Mouse (Mus musculus) embryonic facial prominence, embryonic 10.5 days (tissue): ENCODE results near the gene Cnot3. TPM values are rescaled to one million over a fixed set of nuclear protein-coding genes. Genes with fewer than 3 reads are reported as not detected.
"Not testable (repeated sequence)": the region's sequence is repeated elsewhere in the genome, so short reads cannot be mapped to it uniquely, and the experiment has no call there.

Experiments
- DNase-seq: peaks from one replicate; pipeline ENCODE4 v3.0.0-alpha.2; 2017; ENCODE audit warnings: low spot score
- H3K27ac ChIP-seq: fragments of 300-500 bp; sonication (generic); replicated peaks from 2 replicates; pipeline ENCODE4 v1.5.1; 2016; ENCODE audit warnings: mild to moderate bottlenecking
- H3K27me3 ChIP-seq: fragments of 300-500 bp; sonication (generic); replicated peaks from 2 replicates; pipeline ENCODE4 v1.6.1; 2016; ENCODE audit warnings: low read depth, mild to moderate bottlenecking; ENCODE audit not compliant: poor library complexity, severe bottlenecking
- H3K36me3 ChIP-seq: fragments of 300-500 bp; sonication (generic); replicated peaks from 2 replicates; pipeline ENCODE4 v1.6.1; 2016; ENCODE audit warnings: mild to moderate bottlenecking, moderate library complexity
- H3K4me1 ChIP-seq: fragments of 300-500 bp; sonication (generic); 2 replicates; pipeline ENCODE4 v1.6.1; 2016
- H3K4me3 ChIP-seq: fragments of 300-500 bp; sonication (generic); 2 replicates; pipeline ENCODE4 v1.5.1; 2016; ENCODE audit warnings: mild to moderate bottlenecking, moderate library complexity
- H3K9me3 ChIP-seq: fragments of 300-500 bp; sonication (generic); 2 replicates; pipeline ENCODE4 v1.6.1; 2016; ENCODE audit warnings: mild to moderate bottlenecking
- WGBS: fragments of 180-500 bp; shearing (Covaris S2); methylation state at CpG from one replicate; pipeline ENCODE4 v1.1.7; 2016; 5-methylcytosine and 5-hydroxymethylcytosine counted together
- microRNA-seq: library from miRNA; unstranded; fragments of <30 nt; microRNA quantifications from one replicate; pipeline ENCODE4, GENCODE M21; 2017
- polyA plus RNA-seq: library from polyadenylated mRNA; unstranded; fragments of >200 nt; fragmentation: Nextera tagmentation; extraction: Ambion mirVana; gene quantifications from 2 replicates; pipeline ENCODE4 v1.2.1, GENCODE M21; 2016

Gene Cnot3
- polyA plus RNA-seq, 1 experiment from 2014 or later, result 88.0 TPM

DNA sequence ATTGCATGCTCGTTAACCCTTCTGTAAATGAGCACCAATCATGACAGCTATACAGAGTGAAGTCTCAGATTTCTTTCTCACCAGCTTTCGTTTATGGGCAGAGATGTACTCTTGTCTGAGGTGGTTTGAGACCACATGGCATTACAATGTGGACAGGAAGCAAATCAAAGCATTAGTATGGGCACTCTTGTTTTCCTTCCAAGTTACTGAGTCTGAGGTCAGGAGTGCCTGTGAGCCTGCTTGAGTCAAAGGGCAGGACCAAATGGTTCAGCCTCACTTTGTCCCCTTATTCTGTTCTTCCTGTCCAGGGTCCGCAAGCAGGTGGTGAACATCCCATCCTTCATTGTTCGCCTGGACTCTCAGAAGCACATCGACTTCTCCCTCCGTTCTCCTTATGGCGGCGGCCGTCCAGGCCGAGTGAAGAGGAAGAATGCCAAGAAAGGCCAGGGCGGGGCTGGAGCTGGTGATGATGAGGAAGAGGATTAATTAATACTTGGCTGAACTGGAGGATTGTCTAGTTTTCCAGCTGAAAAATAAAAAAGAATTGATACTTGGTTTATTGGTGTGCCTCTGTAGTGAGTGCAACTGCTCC is 61.4 kb downstream of the Cnot3 start:
- H3K27me3 ChIP-seq, result no peaks in the 10 kb centered on the region
- H3K36me3 ChIP-seq, result peaks cover 49% of the 10 kb centered on the region
- DNase-seq, result no peak
- 64% methylated on average over 11 of the region's 11 CpGs for WGBS
- peak overlapping the region; percentile 87 for H3K4me3 ChIP-seq
- H3K9me3 ChIP-seq, result no peaks in the 10 kb centered on the region
- no peak overlapping the region for H3K27ac ChIP-seq
- peaks cover 13% of the 10 kb centered on the region for H3K4me1 ChIP-seq

DNA sequence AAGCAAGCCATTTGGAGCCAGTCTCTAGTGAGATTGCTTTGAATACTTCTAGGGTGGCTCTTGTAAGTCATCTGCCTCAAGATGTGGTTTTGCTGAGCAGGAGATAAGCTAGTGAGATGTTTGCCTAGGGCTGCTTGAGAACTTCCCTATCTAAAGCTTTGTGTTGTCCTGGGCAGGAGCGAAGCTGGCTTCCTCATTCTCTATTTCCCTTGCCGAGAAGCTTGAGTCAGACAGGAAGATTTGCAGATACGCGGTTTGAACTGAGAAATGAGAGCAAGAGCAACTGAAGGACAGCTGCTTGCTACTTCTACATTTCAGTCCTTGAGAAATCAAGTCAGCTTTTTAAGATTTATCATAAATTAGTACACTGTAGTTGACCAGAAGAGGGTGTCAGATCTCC is 62.0 kb downstream of the Cnot3 start:
- WGBS, result 67% methylated on average over 4 of the region's 4 CpGs
- H3K27ac ChIP-seq, result no peak overlapping the region
- DNase-seq, result no peak

DNA sequence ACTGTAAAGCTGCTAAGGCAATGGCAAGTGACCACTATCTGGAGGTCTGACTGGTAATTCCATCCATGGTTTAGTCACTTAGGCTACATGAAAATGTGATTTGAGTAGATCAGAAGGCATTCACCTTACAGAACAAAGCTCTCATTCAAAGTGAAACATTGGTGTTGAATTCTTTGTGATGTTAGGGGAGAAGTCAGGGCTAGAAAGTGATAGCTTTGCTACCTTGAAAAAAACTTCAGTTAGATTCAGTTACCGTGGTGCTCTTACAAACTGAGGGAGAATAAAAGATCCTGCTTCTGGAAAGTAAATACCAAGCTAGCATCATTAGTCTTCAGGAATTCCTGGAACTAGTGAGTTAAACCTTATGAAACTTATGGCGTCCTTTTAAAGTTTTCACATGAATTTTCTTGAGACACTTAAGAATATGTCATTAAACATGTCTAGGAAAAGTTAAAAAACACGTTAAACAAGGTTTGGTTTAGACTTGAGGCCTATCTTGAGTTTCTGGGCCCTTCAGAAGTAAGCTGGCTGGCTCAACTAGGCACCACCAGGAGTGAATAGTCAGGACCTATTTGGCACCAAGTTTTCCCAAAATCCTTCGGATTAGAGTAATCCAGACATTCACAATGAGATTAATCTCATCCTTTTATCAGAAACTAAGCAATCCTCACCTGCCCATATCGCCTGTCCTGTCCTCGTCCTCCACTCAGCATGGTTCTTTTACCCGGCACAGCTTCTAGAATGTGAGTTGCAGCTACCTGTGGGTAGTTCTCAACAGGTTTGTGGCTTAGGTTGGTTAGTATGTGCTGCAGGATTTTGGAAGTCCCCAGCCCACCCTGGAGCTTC is 62.7 kb downstream of the Cnot3 start:
- 19% methylated on average over 7 of the region's 7 CpGs for WGBS
- peaks cover 13% of the 10 kb centered on the region for H3K4me1 ChIP-seq
- no peak overlapping the region for H3K4me3 ChIP-seq
- peaks cover 43% of the 10 kb centered on the region for H3K36me3 ChIP-seq
- H3K27me3 ChIP-seq, result no peaks in the 10 kb centered on the region
- no peak overlapping the region for H3K27ac ChIP-seq
- DNase-seq, result peak; percentile 23
- no peaks in the 10 kb centered on the region for H3K9me3 ChIP-seq

More for the DNA sequence above, 62.0 kb downstream of the Cnot3 start:
- H3K4me1 ChIP-seq, result peaks cover 13% of the 10 kb centered on the region
- H3K36me3 ChIP-seq, result peaks cover 44% of the 10 kb centered on the region
- peak overlapping the region; percentile 87 for H3K4me3 ChIP-seq
- no peaks in the 10 kb centered on the region for H3K27me3 ChIP-seq
- no peaks in the 10 kb centered on the region for H3K9me3 ChIP-seq

DNA sequence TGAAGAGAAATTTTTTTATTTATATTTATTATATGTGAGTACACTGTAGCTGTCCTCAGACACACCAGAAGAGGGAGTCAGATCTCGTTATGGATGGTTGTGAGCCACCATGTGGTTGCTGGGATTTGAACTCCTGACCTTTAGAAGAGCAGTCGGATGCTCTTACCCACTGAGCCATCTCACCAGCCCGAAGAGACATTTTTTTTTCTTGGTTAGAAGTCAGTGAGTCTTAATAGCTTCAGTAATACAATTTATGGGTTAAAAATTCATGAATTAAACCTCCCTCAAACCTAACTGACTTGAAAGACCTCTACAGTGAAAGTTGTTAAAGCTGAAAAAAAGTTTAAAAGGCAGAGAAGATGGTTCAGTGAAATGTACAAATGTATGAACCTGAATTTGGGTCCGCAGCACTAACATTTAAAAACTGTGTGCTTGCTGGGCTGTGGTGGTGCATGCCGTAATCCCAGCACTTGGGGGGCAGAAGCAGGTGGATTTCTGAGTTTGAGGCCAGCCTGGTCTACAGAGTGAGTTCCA is 63.4 kb downstream of the Cnot3 start:
- H3K27ac ChIP-seq, H3K27me3 ChIP-seq, H3K4me3 ChIP-seq, DNase-seq, H3K9me3 ChIP-seq: not testable (repeated sequence)
- H3K4me1 ChIP-seq, result peaks cover 13% of the 10 kb centered on the region
- 37% methylated on average over 5 of the region's 5 CpGs for WGBS
- peaks cover 43% of the 10 kb centered on the region for H3K36me3 ChIP-seq

DNA sequence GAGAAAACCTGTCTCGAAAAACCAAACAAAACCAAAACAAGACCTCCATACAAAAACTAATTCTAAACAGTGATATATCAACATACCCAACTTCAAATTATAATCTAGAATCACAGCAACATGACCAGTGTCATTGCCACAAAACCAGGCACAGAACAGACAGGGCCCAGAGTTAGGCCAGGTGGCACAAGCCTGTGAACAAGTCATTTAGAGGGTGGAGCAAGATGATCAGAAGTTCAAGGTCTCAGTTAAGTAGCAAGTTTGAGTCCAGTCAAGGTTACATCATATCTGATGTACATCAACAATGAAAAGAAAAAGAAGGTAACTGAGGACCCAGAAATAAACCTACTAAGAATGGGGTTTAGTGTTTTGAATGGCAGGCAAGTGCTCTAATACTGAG is 63.9 kb downstream of the Cnot3 start:
- Histone ChIP-seq H3K27me3 (no peaks in the 10 kb centered on the region), H3K9me3 (no peaks in the 10 kb centered on the region), H3K36me3 (peaks cover 43% of the 10 kb centered on the region), H3K27ac (no peak overlapping the region), H3K4me3 (no peak overlapping the region), H3K4me1 (peaks cover 13% of the 10 kb centered on the region)
- 89% methylated on average over 1 of the region's 1 CpGs for WGBS
- no peak for DNase-seq

Small RNA genes lying within 50 kb of the gene (microRNA-seq; reads per million reads assigned to microRNA genes)
- gene Mir3572, result 4.0 reads per million, percentile 8 among the genes with 10 or more reads in this experiment

Other genes with a start within 250 kb of the Cnot3 start
- gene Cacng6, start 221.1 kb upstream of the Cnot3 start, polyA plus RNA-seq, result 0.29 TPM in 1 of 2 replicates, not detected in the other
- gene Tarm1, start 142.6 kb upstream of the Cnot3 start, polyA plus RNA-seq, result not detected in 2 replicates
- 0.13 TPM in 1 of 2 replicates, not detected in the other for gene Oscar, start 29.1 kb upstream of the Cnot3 start, polyA plus RNA-seq
- 365 and 398 TPM in 2 replicates for gene Ndufa3, start 27.9 kb upstream of the Cnot3 start, polyA plus RNA-seq
- gene Tfpt, start 15.3 kb upstream of the Cnot3 start, polyA plus RNA-seq, result 31.0 and 33.0 TPM in 2 replicates
- 179 and 183 TPM in 2 replicates for gene Prpf31, start 15.3 kb upstream of the Cnot3 start, polyA plus RNA-seq
- gene Leng1, start 20.6 kb downstream of the Cnot3 start, polyA plus RNA-seq, result 15.8 and 17.8 TPM in 2 replicates
- 5.7 and 6.8 TPM in 2 replicates for gene Tmc4, start 32.3 kb downstream of the Cnot3 start, polyA plus RNA-seq
- 301 and 306 TPM in 2 replicates for gene Tsen34, start 47.6 kb downstream of the Cnot3 start, polyA plus RNA-seq
- 39.3 and 40.4 TPM in 2 replicates for gene Mboat7, start 48.3 kb downstream of the Cnot3 start, polyA plus RNA-seq
- gene Rps9, start 58.7 kb downstream of the Cnot3 start, polyA plus RNA-seq, result 1,397 and 1,414 TPM in 2 replicates
- gene Pirb, start 75.1 kb downstream of the Cnot3 start, polyA plus RNA-seq, result 0.10 and 0.21 TPM in 2 replicates
- not detected in 2 replicates for gene Gm15448, start 180.4 kb downstream of the Cnot3 start, polyA plus RNA-seq
- 0.06 and 0.12 TPM in 2 replicates for gene Pira2, start 199.8 kb downstream of the Cnot3 start, polyA plus RNA-seq